Mouse (Mus musculus) spleen, adult 2 months (tissue): ENCODE results near the gene Elmod1.

Source experiments
- CTCF ChIP-seq: fragments of 200-500 bp; IDR thresholded peaks from 2 replicates; pipeline ENCODE4 v1.5.1; 2011; ENCODE audit warnings: mild to moderate bottlenecking, inconsistent platforms; ENCODE audit not compliant: insufficient read depth, insufficient read length, insufficient replicate concordance; ENCODE audit errors: extremely low read depth
- POLR2A ChIP-seq: fragments of 200-500 bp; IDR thresholded peaks from 2 replicates; pipeline ENCODE4 v1.6.1; 2011; ENCODE audit warnings: low read depth, low read length, inconsistent platforms

DNA sequence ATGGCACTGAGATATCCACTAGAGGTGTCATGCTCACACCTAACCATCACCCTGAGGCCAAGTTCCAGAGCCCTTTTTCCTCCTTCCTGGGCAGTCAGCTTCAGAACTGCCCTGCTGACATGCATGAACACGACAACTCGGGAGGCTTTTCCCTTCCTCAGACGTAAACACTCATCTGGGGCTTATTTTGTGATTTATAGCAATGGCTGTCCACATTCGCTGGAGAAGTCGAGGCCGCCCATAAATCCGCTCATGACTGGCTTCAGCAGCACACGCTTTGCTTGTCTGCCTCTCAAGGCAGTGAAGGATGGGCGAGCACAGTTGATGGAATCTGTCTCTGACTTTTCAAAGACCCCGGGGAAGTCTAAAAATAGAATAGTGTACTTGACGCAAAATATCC, 18.1 kb downstream of the Elmod1 start:
- no peak for TF ChIP-seq CTCF
- TF ChIP-seq POLR2A, result no peak
